Mouse (Mus musculus): ENCODE data around the gene Urb1. TPM values are rescaled to one million over a fixed set of nuclear protein-coding genes. Genes with fewer than 3 reads are reported as not detected.

Urb1 gene
- polyA plus RNA-seq, 1 experiment from 2014 or later, result 9.0 TPM

- H3K27me3 ChIP-seq, result no peaks in the 10 kb centered on the region
- no peak overlapping the region for H3K4me3 ChIP-seq (replicated peaks)
- no peak for ATAC-seq (replicated peaks; ENCODE audit: low FRiP score)
- H3K9me3 ChIP-seq (replicated peaks), result no peaks in the 10 kb centered on the region
- peaks cover 96% of the 10 kb centered on the region for H3K36me3 ChIP-seq
- no peak overlapping the region for H3K4me2 ChIP-seq
- 86% methylated on average over 3 of the region's 3 CpGs for WGBS
- no peaks in the 10 kb centered on the region for H3K4me1 ChIP-seq
- H3K9ac ChIP-seq, result no peak overlapping the region
- no peak overlapping the region for H3K27ac ChIP-seq
Measured at GRCm38 (mm10) chr16:90792500-90792899, 17.7 kb downstream of the Urb1 start.

GRCm38 (mm10) chr16:90792066-90792465 is 18.1 kb downstream of the Urb1 start:
- Histone ChIP-seq H3K27ac (no peak overlapping the region), H3K4me3 (replicated peaks) (no peak overlapping the region), H3K4me1 (no peaks in the 10 kb centered on the region), H3K27me3 (no peaks in the 10 kb centered on the region), H3K36me3 (peaks cover 96% of the 10 kb centered on the region), H3K9me3 (replicated peaks) (no peaks in the 10 kb centered on the region), H3K4me2 (no peak overlapping the region), H3K9ac (no peak overlapping the region)
- 76% methylated on average over 5 of the region's 5 CpGs for WGBS
- ATAC-seq (replicated peaks; ENCODE audit: low FRiP score), result no peak

- ATAC-seq (replicated peaks; ENCODE audit: low FRiP score), result no peak
- Histone ChIP-seq H3K4me2 (no peak overlapping the region), H3K9me3 (replicated peaks) (no peaks in the 10 kb centered on the region), H3K27ac (no peak overlapping the region), H3K27me3 (no peaks in the 10 kb centered on the region), H3K4me3 (replicated peaks) (no peak overlapping the region), H3K9ac (no peak overlapping the region), H3K36me3 (peaks cover 97% of the 10 kb centered on the region), H3K4me1 (no peaks in the 10 kb centered on the region)
- 76% methylated on average over 6 of the region's 6 CpGs for WGBS
Measured at GRCm38 (mm10) chr16:90790946-90791345, 19.3 kb downstream of the Urb1 start.

- Histone ChIP-seq H3K4me1 (no peaks in the 10 kb centered on the region), H3K27me3 (no peaks in the 10 kb centered on the region), H3K9me3 (replicated peaks) (no peaks in the 10 kb centered on the region), H3K9ac (no peak overlapping the region), H3K36me3 (peaks cover 99% of the 10 kb centered on the region), H3K4me3 (replicated peaks) (no peak overlapping the region), H3K27ac (no peak overlapping the region), H3K4me2 (no peak overlapping the region)
- no peak for ATAC-seq (replicated peaks; ENCODE audit: low FRiP score)
- 88% methylated on average over 6 of the region's 6 CpGs for WGBS
Measured at GRCm38 (mm10) chr16:90788580-90788979, 21.6 kb downstream of the Urb1 start.

- Histone ChIP-seq H3K36me3 (peaks cover 96% of the 10 kb centered on the region), H3K27ac (no peak overlapping the region), H3K9ac (no peak overlapping the region), H3K9me3 (replicated peaks) (no peaks in the 10 kb centered on the region), H3K4me3 (replicated peaks) (no peak overlapping the region), H3K4me2 (no peak overlapping the region), H3K4me1 (no peaks in the 10 kb centered on the region), H3K27me3 (no peaks in the 10 kb centered on the region)
- 73% methylated on average over 4 of the region's 4 CpGs for WGBS
- no peak for ATAC-seq (replicated peaks; ENCODE audit: low FRiP score)
Measured at GRCm38 (mm10) chr16:90785257-90785656, 25.0 kb downstream of the Urb1 start.

- Histone ChIP-seq H3K36me3 (peaks cover 94% of the 10 kb centered on the region), H3K4me2 (no peak overlapping the region), H3K9ac (no peak overlapping the region), H3K9me3 (replicated peaks) (no peaks in the 10 kb centered on the region), H3K4me1 (no peaks in the 10 kb centered on the region), H3K27me3 (no peaks in the 10 kb centered on the region), H3K27ac (no peak overlapping the region), H3K4me3 (replicated peaks) (no peak overlapping the region)
- 90% methylated on average over 11 of the region's 11 CpGs for WGBS
- no peak for ATAC-seq (replicated peaks; ENCODE audit: low FRiP score)
Measured at GRCm38 (mm10) chr16:90783302-90783701, 26.9 kb downstream of the Urb1 start.

- H3K27ac ChIP-seq, result no peak overlapping the region
- H3K36me3 ChIP-seq, result peaks cover 91% of the 10 kb centered on the region
- H3K4me2 ChIP-seq, result no peak overlapping the region
- no peaks in the 10 kb centered on the region for H3K9me3 ChIP-seq (replicated peaks)
- no peaks in the 10 kb centered on the region for H3K4me1 ChIP-seq
- H3K4me3 ChIP-seq (replicated peaks), result no peak overlapping the region
- no peaks in the 10 kb centered on the region for H3K27me3 ChIP-seq
- WGBS, result 28% methylated on average over 11 of the region's 11 CpGs
- no peak overlapping the region for H3K9ac ChIP-seq
- peak; percentile 83 for ATAC-seq (replicated peaks; ENCODE audit: low FRiP score)
Measured at GRCm38 (mm10) chr16:90779783-90780182, 30.4 kb downstream of the Urb1 start.

- H3K9ac ChIP-seq, result no peak overlapping the region
- no peak for ATAC-seq (replicated peaks; ENCODE audit: low FRiP score)
- WGBS, result 79% methylated on average over 10 of the region's 10 CpGs
Measured at GRCm38 (mm10) chr16:90775946-90776520, 34.2 kb downstream of the Urb1 start.

GRCm38 (mm10) chr16:90774646-90775045 is 35.6 kb downstream of the Urb1 start:
- Histone ChIP-seq H3K9me3 (replicated peaks) (no peaks in the 10 kb centered on the region), H3K4me1 (no peaks in the 10 kb centered on the region), H3K9ac (no peak overlapping the region), H3K4me3 (replicated peaks) (no peak overlapping the region), H3K27ac (no peak overlapping the region), H3K27me3 (no peaks in the 10 kb centered on the region), H3K4me2 (no peak overlapping the region), H3K36me3 (peaks cover 95% of the 10 kb centered on the region)
- no peak for ATAC-seq (replicated peaks; ENCODE audit: low FRiP score)
- 90% methylated on average over 6 of the region's 6 CpGs for WGBS

More at GRCm38 (mm10) chr16:90775946-90776520, 34.2 kb downstream of the Urb1 start:
- Histone ChIP-seq H3K36me3 (peaks cover 95% of the 10 kb centered on the region), H3K27ac (no peak overlapping the region), H3K4me2 (no peak overlapping the region), H3K27me3 (no peaks in the 10 kb centered on the region), H3K4me1 (no peaks in the 10 kb centered on the region), H3K9me3 (replicated peaks) (no peaks in the 10 kb centered on the region), H3K4me3 (replicated peaks) (no peak overlapping the region)

- no peak overlapping the region for H3K4me3 ChIP-seq (replicated peaks)
- H3K9ac ChIP-seq, result no peak overlapping the region
- WGBS, result 91% methylated on average over 12 of the region's 12 CpGs
- no peak overlapping the region for H3K4me2 ChIP-seq
- no peaks in the 10 kb centered on the region for H3K4me1 ChIP-seq
- no peak overlapping the region for H3K27ac ChIP-seq
- H3K9me3 ChIP-seq (replicated peaks), result no peaks in the 10 kb centered on the region
- no peak for ATAC-seq (replicated peaks; ENCODE audit: low FRiP score)
- H3K36me3 ChIP-seq, result peaks cover 95% of the 10 kb centered on the region
- no peaks in the 10 kb centered on the region for H3K27me3 ChIP-seq
Measured at GRCm38 (mm10) chr16:90774216-90774615, 36.0 kb downstream of the Urb1 start.

GRCm38 (mm10) chr16:90766919-90767454 is 43.2 kb downstream of the Urb1 start:
- Histone ChIP-seq H3K9me3 (replicated peaks) (no peaks in the 10 kb centered on the region), H3K4me2 (no peak overlapping the region), H3K27ac (no peak overlapping the region), H3K27me3 (no peaks in the 10 kb centered on the region), H3K9ac (no peak overlapping the region), H3K4me3 (replicated peaks) (no peak overlapping the region), H3K36me3 (peaks cover 81% of the 10 kb centered on the region), H3K4me1 (no peaks in the 10 kb centered on the region)
- ATAC-seq (replicated peaks; ENCODE audit: low FRiP score), result no peak
- WGBS, result 93% methylated on average over 15 of the region's 15 CpGs

- Histone ChIP-seq H3K4me3 (replicated peaks) (no peak overlapping the region), H3K27me3 (no peaks in the 10 kb centered on the region), H3K9ac (no peak overlapping the region), H3K27ac (no peak overlapping the region), H3K9me3 (replicated peaks) (no peaks in the 10 kb centered on the region), H3K4me2 (no peak overlapping the region), H3K36me3 (peaks cover 81% of the 10 kb centered on the region), H3K4me1 (no peaks in the 10 kb centered on the region)
- WGBS, result 81% methylated on average over 9 of the region's 9 CpGs
- ATAC-seq (replicated peaks; ENCODE audit: low FRiP score), result no peak
Measured at GRCm38 (mm10) chr16:90765195-90765877, 44.9 kb downstream of the Urb1 start.

Measured in kidney, embryonic 15.5 days (tissue).